In the genomic region with DNA sequence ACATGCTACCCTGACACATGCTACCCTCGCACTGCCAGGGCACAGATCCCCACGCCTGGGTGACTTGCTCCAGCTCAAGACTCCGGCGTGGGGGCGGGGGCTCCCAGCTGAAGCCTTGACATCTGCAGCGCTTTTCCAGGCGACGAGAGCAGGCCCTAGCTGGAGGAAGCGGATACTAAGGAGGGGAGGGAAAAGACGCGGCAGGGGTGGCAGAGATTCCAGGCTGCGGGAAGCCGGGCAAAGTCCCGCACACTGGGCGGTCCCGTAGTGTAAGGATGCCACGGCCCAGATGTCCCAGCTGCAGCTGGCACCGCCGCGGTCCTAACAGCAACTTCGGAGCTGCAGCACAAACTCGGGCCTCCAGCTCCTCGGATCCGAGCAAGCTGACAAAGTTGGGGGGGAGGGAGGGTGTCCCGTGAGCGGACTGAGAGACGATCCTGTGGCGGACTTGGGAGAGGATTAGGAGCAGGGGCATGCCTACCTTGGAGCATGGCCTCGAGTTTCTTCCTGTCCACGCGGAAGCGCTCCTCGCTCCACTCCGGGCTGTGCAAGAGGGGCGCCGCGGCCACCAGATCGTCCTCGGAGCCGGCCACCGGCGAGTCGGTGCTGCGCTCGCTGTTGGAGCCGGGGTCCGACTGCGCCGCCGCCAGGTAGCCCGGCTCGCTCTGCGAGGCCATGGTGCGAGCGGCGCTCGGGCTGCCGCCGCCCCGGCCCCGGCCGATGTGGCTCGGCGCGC, we compare ENCODE assay signal across 8 mouse cellular contexts. TPM values are rescaled to one million over a fixed set of nuclear protein-coding genes. Genes with fewer than 3 reads are reported as not detected.
DNase-seq lines count a peak whose midpoint lies in the region; ATAC-seq and TF ChIP-seq lines count a peak whose summit lies in the region.

No protein-coding gene starts in this region.

- no peak for TF ChIP-seq POLR2A in ES-Bruce4 (IDR thresholded peaks at IDR 0.05; ENCODE audit: insufficient read depth, low read length)

- peak; percentile 14 for DNase-seq in adrenal gland, adult 8-10 months
- peak; percentile 68 to 70 for DNase-seq in heart, postnatal 10 days
- DNase-seq in kidney, postnatal 36 days, result peak; percentile 89 to 92
- DNase-seq in lung, postnatal 0 days (ENCODE audit: low spot score), result peak; percentile 62
- DNase-seq in right cerebral cortex, adult 2 months (ENCODE audit: low spot score in 2 of 2), result peak; percentile 41 to 49
- DNase-seq in thymus, postnatal 25 days, result no peak

- peak; percentile 81 for ATAC-seq in forebrain, embryonic 15.5 days (replicated peaks)
- peak; percentile 48 for ATAC-seq in lung, postnatal 0 days

- WGBS in forebrain, embryonic 15.5 days, result under 1% methylated on average over 62 of the region's 65 CpGs
- under 1% methylated on average over 39 of the region's 65 CpGs for WGBS in lung, postnatal 0 days

- intact Hi-C loops in heart, postnatal 10 days (cut with DNase I), result loop anchor here (5.0 kb wide), 2 partner anchors 37 to 97 kb away; no protein-coding TSS in a partner anchor

- TF ChIP-seq CTCF in ES-Bruce4 (IDR thresholded peaks at IDR 0.05; ENCODE audit: low read depth, low read length), result no peak
- TF ChIP-seq CTCF in lung, postnatal 0 days (IDR thresholded peaks at IDR 0.05), result no peak; the same call in 1 of the 2 replicates

- H3K9ac ChIP-seq in ES-Bruce4 (ENCODE audit: low read depth, poor library complexity, severe bottlenecking), result peak overlapping the region; percentile 70
- H3K9ac ChIP-seq in forebrain, embryonic 15.5 days (replicated peaks), result peak overlapping the region; percentile 66
- H3K9ac ChIP-seq in lung, postnatal 0 days (replicated peaks; ENCODE audit: low read depth), result peak overlapping the region; percentile 34

- peak overlapping the region; percentile 91 for H3K4me3 ChIP-seq in ES-Bruce4 (ENCODE audit: low read depth, low read length)
- H3K4me3 ChIP-seq in forebrain, embryonic 15.5 days, result peak overlapping the region; percentile 66
- peak overlapping the region; percentile 67 for H3K4me3 ChIP-seq in lung, postnatal 0 days (ENCODE audit: low read depth, low read length)

- peaks cover 2% of the 10 kb centered on the region for H3K4me1 ChIP-seq in ES-Bruce4 (ENCODE audit: control insufficient read depth, insufficient read depth, low read length)
- H3K4me1 ChIP-seq in forebrain, embryonic 15.5 days, result peaks cover 9% of the 10 kb centered on the region
- H3K4me1 ChIP-seq in lung, postnatal 0 days (ENCODE audit: insufficient read depth, low read depth, low read length), result no peaks in the 10 kb centered on the region

- no peaks in the 10 kb centered on the region; the same call in 1 of the 2 replicates for H3K9me3 ChIP-seq in ES-Bruce4 (replicated peaks; ENCODE audit: control insufficient read depth, insufficient read depth, low read length, poor library complexity, severe bottlenecking)
- no peaks in the 10 kb centered on the region for H3K9me3 ChIP-seq in forebrain, embryonic 15.5 days
- H3K9me3 ChIP-seq in lung, postnatal 0 days (ENCODE audit: low read length), result no peaks in the 10 kb centered on the region

- no peak for TF ChIP-seq EP300 in ES-Bruce4 (IDR thresholded peaks at IDR 0.05; ENCODE audit: insufficient read depth, low read depth, low read length)
- TF ChIP-seq EP300 in lung, postnatal 0 days (IDR thresholded peaks at IDR 0.05), result no peak

- H3K27ac ChIP-seq in ES-Bruce4 (ENCODE audit: insufficient read depth, low read length), result no peak overlapping the region
- H3K27ac ChIP-seq in forebrain, embryonic 15.5 days (replicated peaks), result no peak overlapping the region
- peak overlapping the region; percentile 68 for H3K27ac ChIP-seq in lung, postnatal 0 days (ENCODE audit: low read length)

- H3K4me2 ChIP-seq in forebrain, embryonic 15.5 days (replicated peaks), result peak overlapping the region; percentile 96
- peak overlapping the region; percentile 92 for H3K4me2 ChIP-seq in lung, postnatal 0 days (replicated peaks; ENCODE audit: low read depth, low read length)

- H3K36me3 ChIP-seq in ES-Bruce4 (ENCODE audit: control insufficient read depth, insufficient read depth, low read length, poor library complexity, severe bottlenecking), result no peaks in the 10 kb centered on the region
- no peaks in the 10 kb centered on the region for H3K36me3 ChIP-seq in forebrain, embryonic 15.5 days
- H3K36me3 ChIP-seq in lung, postnatal 0 days (ENCODE audit: insufficient read depth, low read length), result no peaks in the 10 kb centered on the region

- peaks cover 26% of the 10 kb centered on the region for H3K27me3 ChIP-seq in ES-Bruce4 (ENCODE audit: control insufficient read depth, insufficient read depth, low read length, poor library complexity, severe bottlenecking)
- H3K27me3 ChIP-seq in forebrain, embryonic 15.5 days, result no peaks in the 10 kb centered on the region
- H3K27me3 ChIP-seq in lung, postnatal 0 days (replicated peaks; ENCODE audit: insufficient read depth, low read length), result no peaks in the 10 kb centered on the region

RNA-seq across cellular contexts. Expression of gene Bicc1, which starts 0.4 kb away (rescaled TPM):
- 1.6 and 2.5 TPM in 2 replicates for polyA plus RNA-seq in ES-Bruce4 (2011; ENCODE audit: insufficient read depth, insufficient read length, low read depth, missing spikeins)
- 10 to 100 TPM; 13.4 to 17.0 (median 13.8) TPM for total RNA-seq in adrenal gland, adult 8-10 months (2022)
- 3.0 and 3.7 TPM in 2 replicates for polyA plus RNA-seq in forebrain, embryonic 15.5 days (2015; fragmentation: Nextera tagmentation; extraction: Ambion mirVana)
- total RNA-seq in heart, postnatal 10 days (2021), result 10 to 100 TPM; 33.6 to 36.8 TPM
- 17.3 and 18.2 TPM in 2 replicates for polyA plus RNA-seq in lung, postnatal 0 days (2015; fragmentation: Nextera tagmentation; extraction: Ambion mirVana)
